Mouse (Mus musculus) layer of hippocampus, adult 18-20 months (tissue): ENCODE data around the gene Xrcc4. TPM values are rescaled to one million over a fixed set of nuclear protein-coding genes. Genes with fewer than 3 reads are reported as not detected.
"Not testable (repeated sequence)": the region's sequence is repeated elsewhere in the genome, so short reads cannot be mapped to it uniquely, and the experiment has no call there.

Experiments
- DNase-seq, 2 experiments: peaks; one replicate each; pipeline ENCODE4 v3.0.0; 2022; ENCODE audit warnings: low spot score in 2 of 2
- long read RNA-seq: library from polyadenylated mRNA; stranded (forward); transcript quantifications from one replicate; pipeline ENCODE4 v2.0.0, GENCODE M21; 2021
- total RNA-seq, 2 experiments: library from RNA; stranded (reverse); gene quantifications; 2 replicates each; pipeline ENCODE4 v1.2.3; 2021

The Xrcc4 gene
- 10 to 100 TPM; 15.4 to 16.6 TPM for total RNA-seq
- long read RNA-seq, transcript Xrcc4-201 (8 exons, 1,540 nt): major isoform, 8 of 12 reads
- long read RNA-seq, partial matches to known transcripts: 1 of 12 reads
- long read RNA-seq, other reads (novel, unspliced or antisense): 3 of 12 reads

DNA sequence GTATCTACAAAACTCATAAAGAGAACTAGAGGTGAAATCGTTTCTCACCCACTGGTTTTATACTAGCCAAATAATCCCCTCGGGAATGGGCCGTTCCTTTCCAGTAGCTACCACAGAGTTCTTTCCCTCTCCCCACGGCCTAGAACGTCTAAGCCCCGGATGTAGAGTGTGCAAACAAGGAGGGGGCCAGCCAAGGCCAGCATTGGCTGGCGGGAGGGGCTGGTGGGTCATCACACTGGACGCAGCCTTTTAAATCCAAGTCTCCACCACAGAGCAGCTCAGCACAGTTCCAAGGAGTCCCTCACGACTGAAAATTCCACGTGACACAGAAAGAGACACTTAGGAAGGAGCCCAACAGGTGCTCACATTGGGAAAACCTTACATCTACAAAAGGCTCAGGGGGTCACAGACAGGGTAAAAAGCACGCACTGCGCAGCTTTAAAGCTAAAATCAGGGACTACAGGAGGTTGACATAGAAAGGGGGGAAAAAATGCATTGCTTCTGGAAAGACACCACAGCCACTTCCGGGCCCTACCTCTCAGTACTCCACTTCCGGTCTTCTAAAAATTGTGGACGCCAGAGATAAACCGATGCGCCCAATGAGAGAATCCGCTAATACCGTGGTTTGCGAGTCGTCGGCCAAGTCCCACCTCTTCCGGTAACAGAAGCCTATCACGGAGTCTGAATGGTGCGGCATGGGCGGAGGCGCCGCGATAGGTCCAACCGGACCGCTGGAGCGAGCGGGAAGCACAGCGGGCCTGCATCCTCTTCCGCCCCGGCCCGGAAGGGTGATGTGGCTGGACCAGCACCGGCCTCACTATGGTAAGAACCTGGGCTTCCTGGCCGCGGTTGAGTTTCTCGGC lies at the start of gene Xrcc4, which contains the start of gene Tmem167:
Gene Xrcc4, minus strand, starts transcription at position 647 of the 863 bp plus-strand sequence.
Gene Tmem167, plus strand, starts transcription at position 162 of the 863 bp plus-strand sequence.
- peak; percentile 97 to 99 for DNase-seq

DNA sequence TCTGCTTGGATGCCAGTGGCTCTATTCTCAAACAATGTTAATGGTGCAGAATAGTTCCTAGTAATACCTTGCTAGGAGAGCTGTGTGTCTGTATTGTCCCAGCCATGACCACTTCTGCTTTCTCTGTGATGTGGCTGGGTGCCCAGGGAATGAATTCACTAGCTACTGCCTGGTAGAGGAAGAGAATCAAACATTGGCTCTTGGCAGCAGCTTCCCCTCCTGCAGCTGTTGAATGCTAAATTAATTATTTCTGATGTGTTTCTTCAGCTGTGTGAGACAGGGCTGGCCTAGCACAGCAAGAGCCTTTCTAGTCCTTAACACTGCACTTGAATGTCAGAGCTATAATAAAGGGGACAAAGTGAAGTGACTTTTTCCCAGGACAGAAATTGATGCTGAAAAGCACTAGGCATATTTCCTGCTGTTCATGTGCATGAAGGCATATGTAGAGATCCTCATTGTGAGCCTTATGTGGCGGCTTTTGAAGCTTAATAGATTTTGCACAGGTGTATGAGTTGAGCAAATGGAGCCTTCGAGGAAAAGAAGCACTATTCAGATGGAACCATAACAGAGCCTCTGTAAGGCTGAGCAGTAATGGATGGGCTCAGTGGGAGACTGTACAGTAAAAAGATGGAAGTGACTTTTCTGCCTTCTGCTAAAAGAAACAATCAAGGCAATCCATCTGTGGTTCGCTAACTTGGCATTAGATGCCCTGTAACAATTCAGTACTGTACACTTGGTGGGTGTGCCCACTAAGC lies 46.9 kb upstream of the Xrcc4 start:
- DNase-seq: peak in 1 of 2 experiments; percentile 47

DNA sequence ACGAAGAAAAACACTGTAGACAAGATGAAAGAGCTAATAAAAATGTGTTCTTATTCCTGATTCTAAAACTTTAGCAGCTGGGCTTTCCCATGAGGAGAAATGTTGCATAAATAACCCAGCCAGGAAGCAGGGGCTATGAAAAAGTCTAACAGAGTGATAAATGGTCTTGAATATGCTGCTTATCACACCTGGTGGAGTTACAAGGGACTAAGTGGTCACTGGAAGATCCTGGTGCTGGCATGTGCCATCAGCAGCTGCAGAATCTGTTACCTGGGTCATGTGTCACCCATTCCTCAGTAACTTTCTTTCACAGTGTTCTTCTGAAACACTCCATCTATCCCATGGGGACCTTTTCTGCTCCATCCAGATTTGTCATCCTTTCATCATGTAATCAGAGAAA lies 22.3 kb upstream of the Xrcc4 start:
- no peak for DNase-seq

DNA sequence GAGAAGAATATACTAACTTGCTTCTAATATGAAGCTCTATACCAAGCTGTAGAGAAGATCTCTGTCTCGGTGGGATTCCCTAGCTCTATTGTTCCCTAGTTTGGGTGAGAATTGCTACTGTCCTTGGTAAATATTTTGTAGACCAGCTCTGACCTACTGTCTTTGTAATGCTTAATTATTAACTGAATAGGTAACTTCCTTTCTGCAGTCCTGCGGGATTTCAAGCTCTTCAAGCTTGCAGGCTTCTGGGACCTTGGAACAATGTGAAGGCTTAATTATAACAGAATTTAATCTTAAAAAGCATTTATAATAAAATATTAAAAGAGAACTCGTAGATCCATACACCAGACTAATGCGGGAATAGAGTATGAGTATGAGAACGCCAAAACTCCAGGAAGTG lies 19.3 kb upstream of the Xrcc4 start:
- DNase-seq: not testable (repeated sequence)

DNA sequence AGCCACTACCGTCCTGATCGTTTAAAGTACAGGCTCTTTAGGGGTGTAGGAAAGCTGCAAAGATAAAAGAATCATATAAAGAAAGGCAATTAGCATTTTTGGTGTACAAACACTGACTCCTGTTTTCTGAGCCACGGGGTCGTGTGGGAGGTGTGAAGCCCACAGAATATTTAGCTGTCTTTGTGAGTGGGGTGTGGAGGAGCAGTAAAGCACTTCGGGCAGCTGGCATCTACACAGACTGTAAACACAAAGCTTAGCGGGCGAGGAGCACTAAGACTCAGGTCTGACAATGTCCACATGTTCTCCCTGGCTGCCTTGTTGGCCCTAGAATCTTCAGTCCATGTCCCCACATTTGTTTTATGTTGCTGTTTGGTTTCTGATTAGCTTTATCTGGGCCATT lies 16.7 kb upstream of the Xrcc4 start:
- peak in 1 of 2 experiments; percentile 11 for DNase-seq

DNA sequence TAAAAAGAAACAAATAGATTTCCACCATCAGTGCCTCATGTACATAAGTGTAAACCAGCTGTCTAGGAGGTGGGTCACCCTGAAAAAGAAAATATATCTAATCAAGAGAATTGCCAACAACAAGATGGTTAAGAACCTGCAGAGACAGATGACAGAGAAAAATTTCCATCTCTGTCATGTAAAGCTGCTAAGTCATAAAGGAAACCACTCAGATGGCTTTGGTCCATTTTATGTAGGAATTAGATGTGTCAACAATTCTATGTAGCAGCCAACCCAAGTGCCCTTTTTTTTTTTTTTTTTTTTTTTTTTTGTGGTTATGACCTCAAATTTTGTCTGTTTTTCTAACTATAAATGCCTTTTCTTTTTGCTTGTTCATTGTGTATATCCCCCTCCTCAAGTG lies 12.1 kb upstream of the Xrcc4 start:
- no peak for DNase-seq

DNA sequence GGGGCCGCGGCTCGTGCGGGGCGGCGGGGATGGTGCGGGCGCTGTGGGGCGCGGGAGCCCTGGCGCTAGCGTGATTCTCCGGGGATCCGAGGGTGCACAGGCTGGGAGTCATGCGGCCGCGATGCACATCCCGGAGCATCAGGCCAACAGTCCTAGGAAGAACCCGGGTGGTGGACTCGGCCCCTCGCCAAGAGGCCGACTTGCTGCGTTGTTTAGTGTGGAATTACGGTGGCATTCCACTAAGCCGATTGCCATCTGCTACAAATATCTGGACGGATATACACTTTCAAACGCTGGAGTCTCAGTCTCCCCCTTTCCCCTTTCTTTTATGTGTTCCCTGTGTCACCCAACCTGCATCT lies 396 bp upstream of the Xrcc4 start:
- no peak for DNase-seq

DNA sequence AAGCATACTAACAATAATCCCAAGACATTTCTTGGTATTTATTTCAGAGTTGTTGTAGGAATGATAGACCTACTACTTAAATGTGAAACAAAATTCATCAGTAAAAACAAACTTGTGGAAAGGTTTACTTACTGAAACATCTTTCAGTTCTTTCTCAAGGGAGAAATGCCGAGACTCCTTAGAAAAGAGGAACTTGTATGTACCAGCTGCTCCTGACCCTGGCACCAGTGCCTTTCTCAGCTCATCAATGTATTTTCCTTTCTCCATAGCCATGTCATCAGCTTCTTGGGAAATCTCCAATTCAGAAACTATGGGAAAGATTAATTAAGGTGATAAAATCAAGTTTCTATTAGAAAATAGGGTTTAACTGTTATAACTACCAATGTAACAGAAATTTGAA lies 27.5 kb downstream of the Xrcc4 start:
- no peak for DNase-seq

DNA sequence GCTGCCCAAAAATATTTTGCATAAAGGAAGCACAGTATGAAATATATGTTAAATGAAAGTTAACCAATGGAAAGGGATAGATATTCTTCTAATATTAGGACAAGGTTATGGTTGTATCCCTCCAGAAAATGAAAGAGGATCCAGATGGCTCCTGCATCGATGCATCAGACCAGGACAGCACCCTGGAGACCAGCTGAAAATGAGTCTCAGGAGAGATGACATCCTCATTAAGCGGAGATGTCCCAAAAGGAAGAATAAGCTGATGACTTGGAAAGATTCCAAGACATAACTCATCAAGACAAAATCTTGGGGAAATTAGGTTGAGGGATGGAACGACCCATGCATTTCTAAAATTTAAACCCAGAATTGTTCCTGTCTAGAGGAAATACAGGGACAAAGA lies 37.0 kb downstream of the Xrcc4 start:
- no peak for DNase-seq

DNA sequence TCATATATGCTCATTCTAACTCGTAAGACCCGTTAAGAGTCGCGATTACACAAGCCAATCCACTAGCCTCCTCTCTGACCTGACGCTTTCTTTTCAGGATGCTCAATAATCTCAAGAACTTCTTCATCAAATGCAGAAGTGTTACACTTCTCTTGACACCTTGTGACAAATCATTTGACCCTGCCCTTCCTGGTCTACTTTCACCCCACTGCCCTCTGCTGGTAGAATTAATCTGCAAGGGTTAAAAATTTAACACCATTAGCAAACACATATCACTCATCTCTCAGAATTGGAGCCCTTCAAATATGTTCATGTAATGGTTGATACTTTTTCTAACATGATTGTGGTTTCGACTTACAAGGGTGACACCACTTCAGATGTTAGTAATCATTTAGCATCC lies 37.7 kb downstream of the Xrcc4 start:
- no peak for DNase-seq

DNA sequence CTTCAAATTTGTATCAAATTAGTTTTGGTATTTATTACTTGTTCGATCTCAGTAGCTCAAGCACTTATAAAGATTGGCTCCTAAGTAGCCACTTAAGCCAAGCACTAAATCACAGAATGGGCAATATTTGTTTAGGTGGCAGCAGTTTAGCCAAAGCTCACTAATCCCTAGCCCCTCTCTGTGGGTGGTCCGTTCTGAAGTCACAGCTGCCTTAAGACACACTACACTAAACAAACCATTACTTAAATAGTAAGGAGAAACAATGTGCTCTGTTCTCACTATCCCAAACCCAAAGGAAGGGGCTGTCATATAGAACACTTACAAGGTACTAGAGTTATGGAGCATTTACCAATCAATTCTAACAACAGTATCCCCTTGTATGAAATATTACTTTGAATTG lies 49.8 kb downstream of the Xrcc4 start:
- DNase-seq: no peak

DNA sequence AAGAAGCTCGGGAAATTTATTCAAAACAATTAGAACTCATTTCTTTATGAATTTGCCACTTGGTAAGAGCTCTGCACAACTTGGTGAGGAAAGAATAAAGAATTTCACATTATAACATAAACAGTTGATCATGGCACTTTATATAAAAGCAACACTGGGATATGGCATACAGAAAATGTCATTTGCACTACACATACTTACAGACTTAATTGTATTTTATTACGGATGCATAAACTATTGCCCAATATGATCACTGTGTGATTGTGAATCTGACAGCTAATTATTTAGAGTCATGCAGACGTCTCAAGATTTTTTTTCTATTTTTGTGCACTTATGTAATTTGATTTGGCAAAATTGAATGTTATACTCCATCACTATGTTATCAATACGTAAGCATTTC lies 56.4 kb downstream of the Xrcc4 start:
- DNase-seq: no peak

DNA sequence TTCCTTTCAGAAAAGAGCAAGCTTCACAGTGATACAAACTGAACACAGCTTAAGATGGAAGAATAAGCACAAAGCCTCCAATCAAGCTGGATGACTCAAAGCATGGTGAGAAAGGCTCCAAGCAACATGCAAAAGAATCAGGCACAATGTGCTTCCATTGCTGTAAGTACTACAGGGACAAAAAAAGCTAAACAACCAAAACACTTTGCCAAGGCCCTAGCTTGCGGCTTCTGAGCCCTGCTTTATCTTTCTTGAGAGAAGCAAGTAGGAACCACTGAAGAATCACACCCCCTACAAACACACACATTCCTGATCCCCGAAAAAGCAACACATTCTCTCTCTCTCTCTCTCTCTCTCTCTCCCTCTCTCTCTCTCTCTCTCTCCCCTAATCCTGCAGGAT lies 56.9 kb downstream of the Xrcc4 start:
- DNase-seq: no peak

DNA sequence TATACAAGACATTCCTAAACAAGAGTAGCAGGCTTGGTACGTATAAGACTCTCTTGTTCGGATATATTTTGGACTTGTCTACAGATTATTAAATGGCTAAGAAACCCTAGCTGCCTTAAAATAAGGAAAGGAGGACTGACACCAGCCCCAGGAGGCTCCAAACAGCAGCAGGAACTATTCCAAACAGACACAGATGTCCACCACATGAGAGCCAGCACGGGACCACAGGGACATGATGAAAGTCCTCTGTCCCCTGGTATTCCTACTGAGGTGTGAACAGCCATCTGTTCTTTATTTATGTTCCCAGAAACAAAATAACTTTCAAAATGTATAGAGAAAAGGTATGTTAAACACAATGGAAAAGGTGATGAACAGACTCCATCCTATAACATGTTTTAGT lies 58.5 kb downstream of the Xrcc4 start:
- no peak for DNase-seq

DNA sequence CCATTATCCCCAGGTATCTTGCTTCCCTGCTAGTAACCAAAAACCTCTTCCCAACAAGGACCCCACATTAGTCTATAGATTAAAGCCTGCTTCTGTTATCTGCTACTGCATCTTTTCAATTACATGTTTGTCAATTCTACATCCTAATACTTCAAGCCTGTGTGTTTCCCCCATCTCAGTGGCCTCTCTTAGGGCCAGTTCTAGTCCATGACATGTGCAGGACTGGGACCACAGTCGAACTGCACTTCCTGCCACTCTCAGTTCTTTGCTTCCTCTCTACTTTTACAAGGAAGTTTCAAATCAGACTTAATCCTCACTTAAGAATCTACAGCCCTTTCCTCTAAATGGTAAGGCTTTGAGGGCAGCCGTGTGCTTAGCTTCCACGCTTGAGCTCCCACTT lies 76.8 kb downstream of the Xrcc4 start:
- no peak for DNase-seq

DNA sequence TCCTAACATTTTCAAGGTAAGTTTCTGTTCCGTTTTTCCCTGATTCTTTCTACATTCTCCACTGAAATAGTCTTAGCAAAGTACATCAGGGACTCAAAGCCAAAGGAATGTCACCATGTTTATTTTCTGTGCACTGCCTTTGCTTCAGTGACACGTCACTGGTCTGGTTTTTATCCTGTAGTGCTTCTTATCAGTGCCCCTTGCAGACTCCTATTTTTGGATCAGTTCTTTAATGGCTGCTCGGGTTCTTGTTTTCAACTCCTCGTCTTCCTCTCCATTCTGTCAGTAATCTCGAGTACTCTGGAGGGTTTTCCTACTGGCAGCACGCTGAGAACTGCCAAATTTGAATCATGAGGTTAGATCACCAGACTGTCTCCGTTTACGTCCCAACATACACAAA lies 77.2 kb downstream of the Xrcc4 start:
- DNase-seq: no peak

DNA sequence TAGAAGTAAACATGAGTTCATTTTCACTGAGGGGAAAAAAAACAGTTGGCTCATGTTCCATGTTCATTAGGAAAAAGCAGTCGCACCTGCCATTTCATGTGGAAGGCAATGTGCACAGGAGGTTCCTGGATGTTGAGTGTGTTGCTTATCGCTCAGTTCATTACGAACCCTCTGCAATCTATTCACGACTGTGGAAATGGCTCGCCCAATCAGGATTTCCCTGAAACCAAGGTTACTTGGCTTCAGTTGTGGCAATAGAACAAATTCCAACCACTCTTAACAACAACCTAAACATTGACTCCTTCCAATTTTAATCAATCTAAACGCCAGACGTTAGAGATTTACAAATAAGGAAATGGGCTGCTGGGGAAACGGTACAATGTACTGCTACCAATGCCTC lies 78.3 kb downstream of the Xrcc4 start:
- peak; percentile 4 to 9 for DNase-seq

DNA sequence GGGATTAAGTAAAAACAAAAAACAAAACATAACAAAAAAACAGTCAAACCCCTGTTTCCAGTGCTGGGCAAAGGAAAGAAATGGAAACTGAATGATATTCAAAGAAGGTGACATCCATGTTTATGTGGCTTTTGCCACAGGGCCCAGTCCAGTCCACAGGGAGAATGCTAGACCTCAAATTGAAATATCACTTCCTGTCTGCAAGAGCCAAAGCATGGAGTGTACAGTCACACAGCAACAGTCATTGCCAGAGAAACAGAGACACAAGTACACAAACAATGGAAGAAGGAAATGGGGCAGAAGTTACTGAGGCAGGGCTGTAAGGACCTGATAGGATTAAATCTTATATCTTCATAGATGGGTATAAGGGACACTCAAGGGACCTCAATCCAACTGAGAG lies 79.6 kb downstream of the Xrcc4 start:
- DNase-seq: no peak

DNA sequence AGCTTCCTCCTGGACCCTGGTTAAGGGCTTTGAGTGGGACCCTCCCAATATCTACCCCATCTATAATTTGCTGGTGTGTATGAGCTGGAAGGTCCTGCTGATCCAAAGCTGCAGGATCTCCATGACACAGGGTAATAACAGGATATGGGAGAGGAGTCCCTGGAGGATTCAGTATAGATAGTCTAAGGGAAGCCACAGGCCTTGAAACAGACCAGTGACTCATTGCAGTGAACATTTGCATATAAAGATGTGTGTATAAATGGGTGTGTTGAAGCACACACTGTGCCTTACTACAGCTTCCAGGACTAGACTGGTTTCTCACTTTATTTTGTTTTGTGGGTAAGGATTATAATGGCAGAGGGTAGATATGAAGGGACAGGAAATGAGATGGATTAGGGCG lies 83.8 kb downstream of the Xrcc4 start:
- no peak for DNase-seq

DNA sequence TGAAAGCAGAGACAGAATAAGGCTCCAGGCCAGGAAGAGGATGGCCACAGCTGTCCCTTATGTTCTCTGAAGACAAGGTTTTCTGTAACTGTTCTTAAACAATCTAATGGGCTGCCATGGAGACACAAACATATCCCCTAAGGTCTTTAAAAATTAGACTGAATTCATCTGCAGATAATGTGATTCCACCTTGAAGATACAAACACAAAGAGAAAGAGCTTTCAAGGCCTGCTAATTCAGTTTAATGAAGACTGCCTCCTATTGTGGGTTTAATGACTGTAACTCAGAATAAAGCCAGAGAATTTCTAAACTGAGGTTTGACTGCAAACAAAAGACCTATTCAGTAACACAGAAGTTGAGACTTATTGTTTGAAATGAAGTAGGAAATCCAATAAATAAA lies 91.9 kb downstream of the Xrcc4 start:
- no peak for DNase-seq

DNA sequence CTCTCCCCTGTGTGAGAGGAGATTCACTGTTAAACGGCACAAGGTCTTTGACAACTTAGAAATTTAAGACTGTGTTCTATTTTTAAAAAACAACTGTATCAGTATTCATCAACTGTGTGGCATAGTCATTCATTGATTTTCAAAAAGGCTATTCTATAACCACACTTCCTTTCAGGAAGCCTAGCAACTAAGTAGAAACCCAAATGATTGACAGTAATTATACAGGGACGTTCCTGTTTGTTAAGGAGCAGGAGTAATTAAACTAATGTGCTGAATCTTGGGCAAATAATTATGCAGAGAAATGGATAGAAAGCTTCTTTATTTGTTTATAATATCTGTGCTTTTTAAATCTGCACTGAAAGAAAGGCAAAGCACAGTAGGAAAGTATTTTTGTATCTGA lies 103.3 kb downstream of the Xrcc4 start:
- DNase-seq: no peak

DNA sequence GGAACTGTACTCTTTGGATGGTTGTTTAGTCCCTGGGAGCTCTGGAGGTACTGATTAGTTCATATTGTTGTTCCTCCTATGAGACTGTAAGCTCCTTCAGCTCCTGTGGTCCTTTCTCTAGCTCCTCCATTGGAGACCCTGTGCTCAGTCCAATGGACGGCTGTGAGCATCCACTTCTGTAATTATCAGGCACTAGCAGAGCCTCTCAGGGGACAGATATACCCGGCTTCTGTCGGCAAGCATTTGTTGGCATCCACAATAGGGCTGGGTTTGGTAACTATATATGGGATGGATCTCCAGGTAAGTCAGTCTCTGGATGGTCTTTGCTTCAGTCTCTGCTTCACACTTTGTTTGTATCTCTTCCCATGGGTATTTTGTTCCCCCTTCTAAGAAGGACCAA lies 118.5 kb downstream of the Xrcc4 start:
- no peak for DNase-seq
